ENCODE assay signal across 9 mouse cellular contexts in genomic region chr2:57111791-57112538, GRCm38 (mm10). TPM values are rescaled to one million over a fixed set of nuclear protein-coding genes. Genes with fewer than 3 reads are reported as not detected.
A peak's percentile ranks its signal among the peaks of the same experiment; 100 is the strongest.
DNase-seq lines count a peak whose midpoint lies in the region; ATAC-seq and TF ChIP-seq lines count a peak whose summit lies in the region.
"Had no signal": no experiment of that assay in that cellular context is flagged by ENCODE, and none has a peak within 500 bp of the region (broad histone marks: within the 10 kb centered on the region; RNA-seq: fewer than 3 reads in every experiment).

No protein-coding gene starts in this region.

- H3K27me3 ChIP-seq in heart, embryonic 10.5 days (ENCODE audit: insufficient read depth, poor library complexity, severe bottlenecking): peaks cover 70% of the 10 kb centered on the region
- H3K27me3 ChIP-seq in E14TG2a.4 (ENCODE audit: insufficient read depth, low read length): peaks cover 94% of the 10 kb centered on the region
- H3K27me3 ChIP-seq in forebrain, embryonic 14.5 days (replicated peaks; ENCODE audit: control insufficient read depth, insufficient read depth, low read length): peaks cover 50% of the 10 kb centered on the region
- peaks cover 61% of the 10 kb centered on the region for H3K27me3 ChIP-seq in limb, embryonic 14.5 days (ENCODE audit: control insufficient read depth, insufficient read depth, low read length)

- no peak overlapping the region for H3K27ac ChIP-seq in heart, embryonic 10.5 days
- no peak overlapping the region for H3K27ac ChIP-seq in forebrain, embryonic 14.5 days (ENCODE audit: low read depth, low read length)
- no peak overlapping the region for H3K27ac ChIP-seq in limb, embryonic 14.5 days (replicated peaks; ENCODE audit: low read depth, low read length)

- DNase-seq in heart, embryonic 10.5 days (ENCODE audit: low spot score): no peak
- no peak for DNase-seq in heart, postnatal 36 days
- DNase-seq in forebrain, embryonic 14.5 days (ENCODE audit: low spot score): no peak
- DNase-seq in limb, embryonic 14.5 days (ENCODE audit: low spot score): no peak
- DNase-seq in cerebellum, adult 11-12 months: no peak
- no peak for DNase-seq in adrenal gland, adult 2 months
- DNase-seq in thymus, adult 18-20 months: no peak
- DNase-seq: heart, adult 11 months had no signal

- no peaks in the 10 kb centered on the region for H3K36me3 ChIP-seq in heart, embryonic 10.5 days
- no peaks in the 10 kb centered on the region for H3K36me3 ChIP-seq in E14TG2a.4 (ENCODE audit: insufficient read depth, low read length)
- no peaks in the 10 kb centered on the region for H3K36me3 ChIP-seq in forebrain, embryonic 14.5 days (ENCODE audit: control insufficient read depth, insufficient read depth, low read length)
- no peaks in the 10 kb centered on the region for H3K36me3 ChIP-seq in limb, embryonic 14.5 days (ENCODE audit: control insufficient read depth, insufficient read depth, low read length)

- 2% methylated on average over 38 of the region's 38 CpGs for WGBS in heart, embryonic 10.5 days
- WGBS in forebrain, embryonic 14.5 days: 16% methylated on average over 38 of the region's 38 CpGs
- WGBS in limb, embryonic 14.5 days: 6% methylated on average over 38 of the region's 38 CpGs

- peaks cover 17% of the 10 kb centered on the region for H3K4me1 ChIP-seq in heart, embryonic 10.5 days
- peaks cover 59% of the 10 kb centered on the region for H3K4me1 ChIP-seq in E14TG2a.4 (replicated peaks; ENCODE audit: low read depth, low read length)
- H3K4me1 ChIP-seq in forebrain, embryonic 14.5 days (ENCODE audit: control insufficient read depth, insufficient read depth, low read length): peaks cover 12% of the 10 kb centered on the region
- H3K4me1 ChIP-seq in limb, embryonic 14.5 days (ENCODE audit: control insufficient read depth, insufficient read depth, low read length): peaks cover 6% of the 10 kb centered on the region; the same call in 1 of the 2 replicates

- no peak for TF ChIP-seq CTCF in E14TG2a.4 (conservative IDR thresholded peaks at IDR 0.05; ENCODE audit: low read length)

- H3K9ac ChIP-seq in forebrain, embryonic 14.5 days (ENCODE audit: low read length): peak overlapping the region; percentile 2; the same call in 1 of the 2 replicates
- H3K9ac ChIP-seq in limb, embryonic 14.5 days (ENCODE audit: low read depth, low read length, severe bottlenecking): no peak overlapping the region

- H3K4me3 ChIP-seq in heart, embryonic 10.5 days: peak overlapping the region; percentile 32
- H3K4me3 ChIP-seq in E14TG2a.4 (replicated peaks; ENCODE audit: low read length): peak overlapping the region; percentile 58
- peak overlapping the region; percentile 72 for H3K4me3 ChIP-seq in forebrain, embryonic 14.5 days (ENCODE audit: low read depth, low read length)
- H3K4me3 ChIP-seq in limb, embryonic 14.5 days (replicated peaks; ENCODE audit: low read length): peak overlapping the region; percentile 11

- intact Hi-C loops in heart, postnatal 36 days (cut with DNase I): loop anchor here (10.0 kb wide), 1 partner anchor 743 kb away; no protein-coding TSS in a partner anchor

- H3K9me3 ChIP-seq in heart, embryonic 10.5 days: no peaks in the 10 kb centered on the region
- no peaks in the 10 kb centered on the region for H3K9me3 ChIP-seq in E14TG2a.4 (ENCODE audit: low read length)
- no peaks in the 10 kb centered on the region for H3K9me3 ChIP-seq in forebrain, embryonic 14.5 days (replicated peaks; ENCODE audit: control insufficient read depth, low read length)
- no peaks in the 10 kb centered on the region for H3K9me3 ChIP-seq in limb, embryonic 14.5 days (ENCODE audit: control insufficient read depth, low read length)

- TF ChIP-seq POLR2A in limb, embryonic 14.5 days (IDR thresholded peaks at IDR 0.05; ENCODE audit: borderline replicate concordance, extremely low read depth, insufficient read depth, insufficient read length): no peak

- no peak for ATAC-seq in forebrain, embryonic 14.5 days
- ATAC-seq in limb, embryonic 14.5 days (ENCODE audit: low FRiP score, low read depth): no peak

- peak overlapping the region; percentile 42 for H3K4me2 ChIP-seq in forebrain, embryonic 14.5 days (ENCODE audit: low read length)
- no peak overlapping the region for H3K4me2 ChIP-seq in limb, embryonic 14.5 days (replicated peaks; ENCODE audit: low read depth, low read length, severe bottlenecking)

RNA-seq across cellular contexts. Expression of gene Nr4a2, which starts 11.8 kb away (rescaled TPM):
- polyA plus RNA-seq in heart, embryonic 10.5 days (2016; fragmentation: Nextera tagmentation; extraction: Ambion mirVana): 2.3 and 3.4 TPM in 2 replicates
- 1 to 10 TPM; 1.2 to 4.5 TPM for total RNA-seq in heart, postnatal 36 days (2021)
- polyA plus RNA-seq in forebrain, embryonic 14.5 days (2014; fragmentation: Nextera tagmentation; extraction: Ambion mirVana): 8.2 and 16.1 TPM in 2 replicates
- 6.4 and 8.7 TPM in 2 replicates for polyA plus RNA-seq in limb, embryonic 14.5 days (2012; rRNA removed)
- 5.5 and 5.8 TPM in 2 replicates for polyA plus RNA-seq in limb, embryonic 14.5 days (2014; fragmentation: Nextera tagmentation; extraction: Ambion mirVana)
- total RNA-seq in adrenal gland, adult 2 months (2021): 10 to 100 TPM; 21.0 to 21.7 TPM
- 5.5 and 8.7 TPM in 2 replicates for polyA plus RNA-seq in adrenal gland, adult 2 months (2012; rRNA removed)

Comparison
In these comparisons a context has a peak if more than half of its experiments do, and no peak if none do; other contexts are left out.
1. H3K4me3 ChIP-seq: peak in every context shown above with its lines; median percentile 72 in forebrain, embryonic 14.5 days; 58 in E14TG2a.4; 32 in heart, embryonic 10.5 days; 11 in limb, embryonic 14.5 days.